Mouse (Mus musculus) common myeloid progenitor, adult 5-6 weeks (primary cell): ENCODE measurements around the gene Pigq. TPM values are rescaled to one million over a fixed set of nuclear protein-coding genes. Genes with fewer than 3 reads are reported as not detected.

Source experiments
- ATAC-seq: replicated peaks from 2 replicates; pipeline ENCODE4 v1.8.0; 2016; ENCODE audit warnings: low read depth, mild to moderate bottlenecking, moderate TSS enrichment, inconsistent platforms; ENCODE audit not compliant: poor library complexity, severe bottlenecking
- total RNA-seq: library from RNA; stranded (forward); fragments of 200-1000, 187-1606 nt; gene quantifications from 2 replicates; pipeline ENCODE4 v1.2.3, GENCODE M21; 2017

The Pigq gene
- total RNA-seq, 1 experiment from 2014 or later = 50.4 TPM

DNA sequence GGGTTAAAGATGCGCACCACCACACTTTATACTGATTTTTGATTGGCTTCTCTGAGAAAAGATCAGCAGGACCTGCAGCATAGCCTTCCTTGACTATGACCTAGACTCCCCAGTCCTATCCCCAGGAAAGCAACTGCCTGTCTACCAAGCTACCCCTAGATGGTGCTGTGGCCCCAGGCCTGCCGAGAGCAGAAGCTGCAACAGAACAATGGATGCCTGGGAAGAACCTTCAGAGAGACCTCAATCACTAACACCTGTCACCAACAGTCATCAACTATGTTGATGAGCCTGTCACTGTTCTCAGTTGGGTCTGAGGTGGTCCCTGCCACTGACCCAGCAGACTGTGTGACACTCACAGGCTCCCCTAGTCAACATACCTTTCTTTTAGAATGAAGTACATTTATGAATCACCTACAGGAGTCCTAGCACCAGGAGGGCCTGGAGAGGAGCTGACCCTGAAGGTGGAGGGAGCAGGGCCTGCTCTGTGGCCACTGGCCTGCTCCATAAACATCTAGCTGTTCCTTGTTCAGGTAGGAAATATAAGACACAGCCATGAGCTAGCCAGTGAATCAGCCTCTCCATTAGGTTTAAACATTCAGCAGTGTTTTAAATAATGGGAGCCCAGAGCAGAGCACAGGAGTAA lies 50.6 kb downstream of the Pigq start:
- ATAC-seq = peak; percentile 95

DNA sequence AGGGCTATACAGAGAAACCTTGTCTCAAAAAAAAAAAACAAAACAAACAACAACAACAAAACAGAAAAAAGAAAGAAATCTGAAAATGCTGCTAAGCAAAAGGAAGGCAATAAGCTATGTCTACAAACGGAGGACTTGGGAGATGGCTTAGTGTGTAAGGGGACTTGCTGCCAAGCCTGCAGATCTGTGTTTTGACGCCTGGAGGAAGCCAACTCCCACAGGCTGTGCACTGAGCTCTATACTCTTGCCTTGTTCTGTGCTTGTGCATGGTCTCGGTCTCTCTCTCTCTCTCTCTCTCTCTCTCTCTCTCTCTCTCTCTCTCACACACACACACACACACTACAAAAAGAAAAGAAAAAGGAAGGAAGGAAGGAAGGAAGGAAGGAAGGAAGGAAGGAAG lies 55.9 kb downstream of the Pigq start:
- ATAC-seq = no peak

DNA sequence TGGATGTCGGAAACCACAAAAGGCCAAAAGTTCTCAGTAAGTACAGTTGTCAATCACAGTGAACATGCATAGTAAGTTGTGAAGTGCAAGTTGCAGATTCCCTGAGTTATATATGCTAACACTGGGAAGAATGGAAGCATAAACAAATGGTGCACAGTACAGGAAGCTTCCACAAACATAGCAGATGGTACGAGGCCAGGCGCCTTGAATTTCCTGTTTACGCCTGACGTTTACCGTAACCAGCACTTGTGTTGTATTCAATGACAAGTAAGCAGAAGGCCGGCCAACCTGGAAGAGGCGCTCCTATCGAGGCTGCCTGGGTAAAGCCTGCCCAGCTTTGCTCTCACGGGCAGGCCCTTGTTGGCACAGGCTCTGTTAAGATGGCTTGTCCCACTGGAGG lies 57.3 kb downstream of the Pigq start:
- no peak for ATAC-seq

DNA sequence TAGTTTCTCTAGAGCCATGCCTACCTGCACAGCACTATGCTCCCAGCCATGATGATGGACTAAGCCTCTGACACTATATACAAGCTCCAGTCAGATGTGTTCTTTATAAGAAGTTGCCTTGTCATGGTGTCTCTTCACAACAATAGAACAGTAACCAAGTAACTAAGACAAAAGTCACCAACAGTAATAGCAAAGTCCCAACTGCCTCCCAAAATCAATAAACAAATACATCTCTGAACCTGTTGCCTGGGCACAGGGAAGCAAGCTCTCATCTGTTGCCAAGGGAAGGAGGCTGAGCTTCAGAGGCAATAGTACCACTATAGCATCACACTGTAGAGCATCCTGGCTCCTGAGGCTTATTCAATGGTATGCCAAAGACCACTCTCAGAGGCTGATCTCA lies 57.9 kb downstream of the Pigq start:
- ATAC-seq = no peak

DNA sequence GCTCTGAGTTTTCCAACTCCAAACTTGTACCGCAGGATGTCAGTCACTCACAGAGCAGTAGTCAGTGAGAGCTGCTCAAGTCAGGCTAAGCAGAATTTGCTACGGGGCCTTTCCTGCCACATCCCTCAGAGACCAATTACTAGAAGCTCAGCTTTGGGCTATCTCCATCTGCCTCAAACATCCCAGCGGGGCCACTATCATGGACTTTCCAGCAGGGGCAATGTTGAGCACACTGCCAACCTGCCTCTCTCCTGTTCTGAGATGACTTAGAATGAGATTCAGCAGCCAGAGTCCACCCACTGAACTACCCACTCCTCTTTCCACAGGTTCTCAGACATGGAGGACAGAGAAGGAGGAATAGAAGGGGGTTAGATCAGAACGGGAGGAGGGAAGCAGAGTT lies 59.1 kb downstream of the Pigq start:
- ATAC-seq = peak; percentile 84

DNA sequence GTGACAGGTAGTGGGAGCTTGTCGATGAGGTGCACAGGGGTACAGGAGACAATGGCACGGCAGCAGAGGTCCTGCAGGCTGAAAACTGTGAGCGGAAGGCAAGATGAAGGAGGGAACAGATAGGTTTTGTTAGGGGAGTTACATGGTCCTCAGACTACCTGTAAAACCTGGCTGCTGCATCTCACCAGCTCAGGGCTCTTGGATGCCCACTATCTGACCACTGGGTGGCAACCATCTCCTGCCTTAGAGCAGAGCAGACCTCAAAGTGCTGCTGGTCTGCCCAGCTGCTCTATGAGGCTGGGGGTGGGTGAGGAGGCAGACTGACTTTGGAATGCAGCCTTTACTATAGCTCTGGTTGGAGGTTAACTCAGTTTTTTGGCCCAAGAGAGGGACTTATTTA lies 60.9 kb downstream of the Pigq start:
- no peak for ATAC-seq

DNA sequence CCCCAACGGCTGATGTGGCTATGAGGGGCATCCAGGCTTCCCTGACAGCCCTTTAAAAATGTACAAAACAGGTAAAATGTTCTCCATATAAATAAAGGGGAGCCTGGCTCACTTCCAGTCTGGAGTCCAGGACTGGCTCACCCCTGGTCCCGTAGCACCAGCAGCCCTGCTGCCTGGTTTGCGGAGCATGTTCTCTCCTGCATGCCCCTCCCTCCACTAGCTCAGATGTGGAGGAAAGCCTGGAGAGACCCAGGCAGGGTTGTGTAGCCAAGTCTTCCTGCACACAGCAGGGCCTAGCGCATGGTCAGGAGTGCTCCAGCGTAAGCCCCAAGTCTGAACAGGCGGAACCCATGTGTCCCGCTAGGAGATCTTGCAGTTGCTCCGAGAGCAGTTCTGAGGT lies 61.5 kb downstream of the Pigq start:
- ATAC-seq = no peak

DNA sequence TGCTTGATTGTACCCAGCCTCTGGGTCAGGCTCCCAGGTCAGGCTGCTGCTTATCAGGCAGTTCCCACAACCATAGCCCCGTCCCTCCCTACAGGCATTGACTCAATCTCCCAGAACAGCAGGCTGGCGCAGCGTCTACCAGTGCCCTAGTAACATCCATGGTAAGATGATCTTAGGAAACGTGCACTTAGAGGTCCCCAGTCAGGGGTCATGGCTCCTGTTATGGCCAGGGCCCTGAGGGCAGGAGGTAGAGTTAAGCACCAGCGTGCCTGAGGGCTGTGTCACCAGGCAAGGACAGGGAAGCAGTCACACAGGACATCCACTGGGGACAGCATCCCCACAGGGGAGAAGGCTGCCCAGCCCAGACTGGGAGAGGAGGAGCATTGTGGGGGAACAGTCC lies 62.4 kb downstream of the Pigq start:
- ATAC-seq = no peak

DNA sequence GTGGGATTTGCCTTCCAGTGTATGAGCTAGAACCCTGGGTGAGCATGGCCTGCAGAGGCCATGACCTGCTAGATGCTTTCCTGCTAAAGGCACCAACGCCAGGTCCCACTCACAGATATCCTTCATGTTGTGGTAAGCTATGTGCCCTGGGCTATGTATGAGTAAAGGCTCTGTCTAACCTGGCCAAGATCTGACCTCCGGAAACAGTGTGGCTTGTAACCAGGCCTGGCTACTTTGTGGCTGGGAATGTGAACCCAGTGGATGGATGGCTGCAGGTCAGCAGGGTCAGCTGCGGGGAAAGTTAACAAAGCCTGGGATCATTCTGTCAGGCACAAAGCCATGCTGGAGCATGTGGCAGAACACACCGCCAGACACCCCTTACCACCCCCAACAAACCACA lies 63.0 kb downstream of the Pigq start:
- no peak for ATAC-seq

DNA sequence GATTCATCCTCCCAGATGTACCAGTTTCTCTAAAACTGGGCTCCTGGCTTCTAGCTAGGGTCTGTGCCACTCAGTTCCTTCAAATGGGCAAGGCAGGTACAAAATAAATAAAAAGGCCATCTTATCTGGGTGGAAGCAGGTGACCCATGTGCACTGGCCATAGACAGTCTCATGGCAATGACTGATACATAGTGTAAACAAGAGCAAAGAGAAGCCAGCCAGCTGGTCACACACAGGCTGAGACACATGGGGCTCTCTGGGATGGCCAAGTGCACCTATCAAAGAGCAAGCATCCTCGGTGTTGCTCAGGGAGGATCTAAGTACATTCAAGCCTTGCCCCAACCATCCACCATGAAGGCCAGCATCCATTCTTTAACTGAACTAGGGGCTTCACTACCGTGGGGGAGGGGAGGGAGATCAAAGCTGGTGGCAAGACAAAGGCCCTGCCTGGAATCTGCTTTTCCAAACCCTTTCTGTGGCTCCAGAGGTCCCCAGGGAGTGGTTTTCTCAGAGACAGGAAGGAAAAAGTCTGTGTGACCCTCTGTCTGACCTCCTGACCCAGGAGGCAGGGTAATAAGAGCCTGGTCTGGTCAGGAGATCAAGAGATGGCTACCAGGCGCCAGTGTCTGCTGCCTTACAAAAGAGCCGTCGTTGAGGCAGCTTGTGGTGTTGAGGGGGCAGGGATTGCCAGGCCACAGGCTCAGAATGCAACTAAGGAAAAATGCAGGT lies 63.7 kb downstream of the Pigq start:
- no peak for ATAC-seq

DNA sequence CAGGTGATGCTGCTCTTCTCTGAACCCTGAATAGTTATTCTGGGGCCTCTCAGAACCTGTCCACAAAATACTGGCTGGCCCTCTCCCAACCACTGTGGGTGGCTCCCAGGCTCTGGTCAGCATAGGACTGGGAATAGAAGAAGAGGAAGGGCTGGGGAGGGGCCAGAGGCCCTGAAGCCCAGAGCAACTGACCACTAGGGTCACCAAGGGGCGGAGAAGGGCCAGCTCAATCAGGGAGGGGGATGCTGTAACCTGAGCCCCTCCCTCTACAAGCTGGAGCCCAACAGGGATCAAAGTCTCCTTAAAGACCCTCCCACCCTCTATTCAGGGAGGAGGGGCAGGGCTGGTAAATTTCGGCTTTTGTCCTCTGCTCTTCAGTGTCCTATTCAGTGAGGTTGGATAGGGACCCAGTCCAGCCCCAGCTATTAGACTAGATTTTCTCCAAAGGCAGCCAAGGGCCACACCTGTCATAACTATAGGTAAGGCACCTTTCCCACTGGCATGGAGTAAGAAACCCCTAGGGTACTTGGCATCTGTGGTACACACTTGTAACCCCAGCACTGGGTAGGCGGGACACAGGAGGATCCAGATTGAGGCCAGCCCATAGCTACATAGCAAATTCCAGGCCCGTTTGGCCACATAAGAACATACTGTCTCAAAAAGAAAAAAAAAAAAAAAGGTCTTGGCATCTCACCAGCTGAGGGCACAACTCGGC lies 64.4 kb downstream of the Pigq start, which contains the start of gene Wfikkn1:
Wfikkn1 (minus strand) TSS at position 663 of the 715 bp plus-strand sequence.
- no peak for ATAC-seq

DNA sequence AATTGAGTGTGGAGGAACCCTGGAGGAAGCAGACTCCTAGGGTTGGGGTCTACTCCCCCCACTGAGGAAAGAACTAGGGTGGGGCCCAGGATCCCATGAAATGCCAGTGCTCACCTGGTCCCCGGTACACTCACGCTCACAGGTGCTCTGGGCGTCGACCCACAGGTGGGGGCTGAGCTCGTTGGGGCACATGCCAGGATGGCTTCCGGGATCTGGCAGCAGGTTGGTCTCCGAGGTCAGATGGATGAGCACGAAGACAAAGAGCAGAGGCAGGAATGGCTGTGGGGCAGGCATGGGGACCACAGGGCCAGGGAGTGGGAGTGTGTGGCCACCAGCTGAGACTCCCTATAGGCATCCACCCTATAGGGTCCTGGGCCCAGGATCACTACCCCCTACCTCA lies 65.0 kb downstream of the Pigq start:
- no peak for ATAC-seq

DNA sequence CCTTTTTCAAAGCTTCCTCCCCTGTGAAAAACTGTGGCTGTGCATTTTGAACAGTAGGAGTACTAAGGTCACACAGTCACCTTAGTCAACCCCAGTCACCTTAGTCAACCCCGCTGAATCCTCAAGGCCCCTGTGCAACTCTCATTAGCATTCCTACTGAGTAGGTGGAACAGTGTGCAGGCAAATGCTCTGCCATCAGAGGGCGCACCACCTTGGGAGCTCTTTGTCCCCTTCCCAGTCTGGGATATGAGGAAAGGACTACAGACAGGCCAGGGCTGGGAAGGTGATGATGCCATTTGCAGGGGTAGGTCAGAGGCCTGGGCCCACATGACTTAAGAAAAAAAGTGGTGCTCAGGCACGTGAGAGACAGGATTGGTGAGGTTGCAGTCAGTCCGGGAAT lies 65.5 kb downstream of the Pigq start:
- ATAC-seq = no peak

DNA sequence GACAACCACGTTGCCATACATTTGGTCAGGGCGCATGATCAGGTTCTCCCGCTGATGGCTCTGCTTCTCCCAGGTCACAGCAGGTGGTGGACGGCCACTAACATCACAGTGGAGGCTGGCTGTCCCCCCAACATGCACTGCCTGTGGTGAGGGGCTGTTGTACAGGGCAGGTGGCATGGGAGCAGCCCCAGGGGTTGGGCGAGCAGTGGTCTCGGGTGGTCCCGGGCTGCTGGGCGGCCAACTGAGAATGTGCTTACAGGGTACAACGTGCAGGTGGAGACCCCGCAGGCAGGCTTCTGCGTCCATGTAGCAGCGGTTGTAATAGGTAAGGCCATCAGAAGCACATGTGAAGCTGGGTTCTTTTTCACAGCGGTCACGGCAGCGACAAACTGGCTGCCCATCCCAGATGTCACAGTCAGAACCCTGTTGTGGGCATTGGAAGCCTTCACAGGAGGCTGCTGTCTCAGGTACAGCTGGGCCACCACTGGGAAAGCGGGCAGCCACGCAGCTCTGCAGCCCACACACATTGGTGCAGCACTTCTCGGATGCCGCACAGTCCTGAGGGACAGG lies 66.0 kb downstream of the Pigq start:
- ATAC-seq = no peak

DNA sequence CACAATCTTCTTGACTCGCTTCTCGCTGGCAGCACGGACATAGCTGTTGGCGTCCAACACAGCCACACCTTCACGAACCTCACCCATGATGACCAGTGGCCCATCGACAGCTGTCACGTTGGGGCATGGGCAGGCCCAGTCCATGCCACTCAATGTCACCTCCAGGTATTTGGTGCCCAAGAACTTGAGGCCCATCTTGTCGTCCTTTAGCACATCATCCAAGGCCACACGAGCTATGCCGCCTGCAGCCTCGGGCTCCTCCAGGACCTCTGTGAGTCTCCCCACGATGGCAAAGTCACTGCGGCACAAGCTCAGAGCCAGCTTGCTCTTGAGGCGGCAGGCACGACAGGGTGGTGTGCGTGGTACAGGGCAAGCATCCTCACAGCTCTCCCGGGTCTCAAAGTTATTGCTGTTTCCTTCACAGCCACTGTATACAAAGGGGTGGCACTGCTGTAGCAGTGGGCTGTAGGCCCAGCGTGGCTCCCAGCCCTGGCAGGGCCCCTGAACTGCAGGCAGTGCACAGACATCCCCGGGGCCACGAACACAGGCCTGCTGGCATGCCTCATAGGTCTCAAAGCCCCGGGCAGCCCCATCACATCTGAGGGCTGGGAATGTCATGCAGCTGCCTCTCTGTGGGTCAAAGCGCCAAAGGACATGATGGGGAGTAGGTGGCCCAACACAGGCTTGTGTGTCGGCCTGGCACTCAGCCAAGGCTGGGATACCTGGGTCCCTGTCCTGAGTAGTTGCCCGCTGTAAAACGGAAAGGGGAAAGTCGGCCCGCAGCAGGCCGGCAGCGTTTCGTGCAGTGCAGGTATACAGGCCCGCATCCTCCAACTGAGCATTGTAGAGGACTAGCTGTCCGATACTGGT lies 66.8 kb downstream of the Pigq start:
- ATAC-seq = no peak

DNA sequence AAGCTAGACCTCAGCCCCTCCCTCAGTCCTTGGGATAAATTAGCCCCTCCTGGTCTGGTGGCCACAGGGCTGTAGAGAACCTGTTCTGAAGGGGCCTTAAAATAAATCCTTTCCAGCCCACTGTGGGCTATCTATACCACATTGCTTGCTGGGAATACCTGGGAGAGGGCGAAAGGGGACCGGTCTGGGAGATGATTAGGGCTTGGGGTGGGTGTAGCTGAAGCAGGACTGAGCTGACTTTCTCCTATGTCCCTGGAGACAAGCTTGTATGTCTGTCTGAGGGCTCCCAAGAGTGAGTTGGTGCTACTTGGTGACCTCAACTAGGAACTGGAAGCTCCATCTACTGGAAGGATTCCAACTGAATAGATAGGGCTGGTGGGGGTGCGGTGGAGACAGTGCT lies 67.7 kb downstream of the Pigq start:
- no peak for ATAC-seq
